Mouse (Mus musculus) liver, embryonic 14.5 days (tissue): ENCODE results near the gene Prr29.

Source experiments
- CTCF ChIP-seq: IDR thresholded peaks from 2 replicates; pipeline ENCODE4 v1.5.1; 2016; ENCODE audit warnings: antibody characterized with exemption, low read depth, control low read depth
- EP300 ChIP-seq: IDR thresholded peaks from 2 replicates; pipeline ENCODE4 v1.6.1; 2016; ENCODE audit warnings: antibody characterized with exemption, low read depth

DNA sequence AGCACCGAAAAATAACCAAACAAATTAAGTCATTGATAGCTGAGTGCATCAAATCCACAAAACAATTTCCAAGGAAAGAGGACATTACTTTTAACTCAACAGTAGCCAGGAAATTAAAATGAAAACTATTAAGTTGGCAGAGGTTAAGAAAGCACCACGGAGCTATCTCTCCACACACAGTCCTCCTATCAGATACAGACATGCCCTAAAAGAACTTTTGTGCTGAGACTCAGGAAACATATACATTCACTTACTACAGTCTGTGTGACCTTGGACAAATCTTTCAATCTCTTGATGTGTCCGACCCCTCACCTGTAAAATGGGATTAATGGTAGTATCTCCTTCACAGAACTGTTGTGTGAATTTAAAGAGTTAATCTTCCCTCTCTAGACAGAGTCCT is 21.1 kb downstream of the Prr29 start:
- TF ChIP-seq CTCF (no peak), EP300 (no peak)
